Mouse (Mus musculus): ENCODE data around the gene Slc9a9.
"Not testable (repeated sequence)": the region's sequence is repeated elsewhere in the genome, so short reads cannot be mapped to it uniquely, and the experiment has no call there.

The Slc9a9 gene

GRCm38 (mm10) chr9:94669791-94670577 lies at the start of gene Slc9a9:
Gene Slc9a9, plus strand, starts transcription at chr9:94669909.
- peak; percentile 14 for DNase-seq (ENCODE audit: low read depth)

DNA sequence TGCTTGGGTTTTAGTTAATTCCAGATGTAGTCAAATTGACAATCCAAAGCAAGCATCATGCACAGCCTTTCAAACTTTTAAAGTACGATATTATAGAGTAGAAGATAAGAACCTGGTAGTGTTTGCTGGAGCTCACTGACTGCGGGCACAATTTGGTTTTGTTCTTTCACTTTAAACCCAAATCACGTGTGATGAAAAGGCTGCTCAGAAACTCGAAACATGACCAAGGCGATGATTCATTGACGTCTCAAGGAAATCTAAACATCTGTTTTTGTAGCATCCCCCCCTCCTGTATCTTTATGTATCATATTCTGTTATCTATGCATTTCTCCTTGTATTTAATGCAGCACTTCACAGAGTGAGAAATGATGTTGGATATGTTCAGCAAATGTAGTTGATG lies 49.4 kb upstream of the Slc9a9 start:
- no peak for DNase-seq (ENCODE audit: low read depth)

- no peak for DNase-seq (ENCODE audit: low read depth)
These were observed 48.9 kb upstream of the Slc9a9 start for GRCm38 (mm10) chr9:94620846-94621245.

GRCm38 (mm10) chr9:94621902-94622301 lies 47.8 kb upstream of the Slc9a9 start:
- no peak for DNase-seq (ENCODE audit: low read depth)

DNA sequence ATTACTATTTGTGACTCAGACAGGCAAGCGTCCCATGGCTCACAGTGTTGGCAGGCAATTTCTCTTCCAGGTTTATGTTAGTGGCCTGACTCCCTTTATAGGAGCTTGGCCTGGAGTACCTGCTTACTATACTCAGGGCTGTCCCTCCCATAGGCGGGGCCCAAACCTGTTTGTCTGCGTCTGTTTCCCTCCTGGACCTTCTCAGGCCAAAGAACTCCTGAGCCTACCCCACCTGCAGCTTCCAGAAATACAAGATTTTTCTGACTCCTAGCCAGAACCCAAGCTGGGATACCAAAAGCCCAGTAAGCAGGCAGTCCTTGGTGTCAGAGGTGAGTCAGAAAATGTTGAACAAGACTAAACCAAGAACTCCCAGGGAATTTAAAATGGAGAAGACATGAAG lies 43.0 kb upstream of the Slc9a9 start:
- DNase-seq (ENCODE audit: low read depth) = no peak

- no peak for DNase-seq (ENCODE audit: low read depth)
These were observed 40.8 kb upstream of the Slc9a9 start for GRCm38 (mm10) chr9:94628948-94629347.

- DNase-seq (ENCODE audit: low read depth) = not testable (repeated sequence)
These were observed 35.4 kb upstream of the Slc9a9 start for GRCm38 (mm10) chr9:94634275-94634674.

DNA sequence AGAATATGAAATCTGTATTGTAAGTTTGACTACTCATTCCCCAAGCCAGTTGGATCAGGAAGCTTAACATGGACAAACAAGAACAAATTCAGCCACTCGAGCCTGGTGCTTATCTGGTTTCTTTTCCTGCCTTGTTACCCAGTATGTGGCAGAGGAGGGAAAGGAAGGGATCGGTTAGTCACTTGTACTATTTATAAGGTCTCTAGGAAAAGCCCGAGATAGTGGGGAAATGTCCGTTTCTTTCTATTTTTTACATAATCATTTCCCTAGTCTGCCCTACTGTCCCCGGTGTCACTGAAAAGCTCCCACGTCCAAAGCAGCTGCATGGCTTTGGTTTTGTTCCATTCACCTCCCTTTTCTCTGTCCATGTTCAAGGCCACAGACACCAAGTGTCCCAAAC lies 24.1 kb upstream of the Slc9a9 start:
- no peak for DNase-seq (ENCODE audit: low read depth)

- DNase-seq (ENCODE audit: low read depth) = no peak
These were observed 22.3 kb upstream of the Slc9a9 start for GRCm38 (mm10) chr9:94647425-94647824.

DNA sequence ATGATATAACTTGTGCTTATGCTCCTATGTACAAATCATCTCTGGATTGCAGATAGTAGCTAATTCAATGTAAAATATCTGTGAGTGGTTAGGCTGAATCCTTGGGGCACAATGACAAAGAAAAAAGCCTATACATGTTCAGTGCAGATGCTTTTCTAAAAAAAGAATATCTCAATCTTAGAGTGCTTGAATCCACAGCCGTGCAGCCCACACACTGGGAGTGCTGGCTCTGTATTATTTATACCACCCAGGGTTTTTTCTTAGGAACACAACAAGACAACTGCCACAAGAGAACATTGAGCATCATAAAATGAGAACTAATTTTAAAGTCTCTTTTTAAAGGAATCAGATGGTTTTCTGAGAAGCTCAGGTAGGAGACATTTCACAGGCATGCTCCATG lies 19.7 kb upstream of the Slc9a9 start:
- no peak for DNase-seq (ENCODE audit: low read depth)

DNA sequence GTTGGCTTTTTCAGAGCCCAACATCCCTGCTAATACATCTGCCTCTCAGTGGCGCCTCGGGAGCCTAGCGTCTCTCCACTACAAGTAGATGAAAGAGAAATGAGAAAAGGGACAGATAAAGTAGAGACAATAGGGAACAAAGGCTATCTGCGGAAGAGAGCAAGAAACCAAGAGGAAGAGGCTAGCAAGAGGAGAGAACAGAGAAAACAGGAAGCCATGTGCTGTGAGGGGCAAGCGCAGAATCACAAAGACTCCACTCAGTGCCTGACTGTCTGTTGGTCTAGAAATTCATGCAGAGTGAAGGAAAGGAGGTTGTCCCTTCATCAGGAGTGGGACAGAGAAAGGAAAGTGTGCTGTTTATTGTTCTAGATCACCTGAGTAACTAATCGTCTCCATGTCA lies 16.5 kb upstream of the Slc9a9 start:
- DNase-seq (ENCODE audit: low read depth) = no peak

GRCm38 (mm10) chr9:94653827-94654226 lies 15.9 kb upstream of the Slc9a9 start:
- DNase-seq (ENCODE audit: low read depth) = no peak

DNA sequence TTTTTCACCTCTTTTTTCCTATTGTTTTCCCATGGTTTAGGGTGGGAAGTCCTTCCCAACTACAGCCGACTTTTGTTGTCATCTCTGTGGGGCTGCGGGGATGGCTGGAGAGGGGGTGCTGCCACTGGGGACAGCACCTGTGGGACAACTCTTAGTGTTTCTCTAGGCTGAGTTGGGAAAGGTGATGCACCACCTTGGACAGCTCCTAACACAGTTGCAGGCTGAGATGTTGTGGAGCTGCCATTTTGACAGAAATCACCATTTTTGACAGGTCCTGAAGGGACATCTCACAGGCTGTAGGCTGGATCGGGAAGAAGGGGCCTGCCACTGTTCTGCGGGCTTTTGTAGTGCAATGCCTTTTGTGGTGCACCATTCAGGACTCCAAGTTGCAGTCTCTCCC lies 13.4 kb upstream of the Slc9a9 start:
- no peak for DNase-seq (ENCODE audit: low read depth)

- DNase-seq (ENCODE audit: low read depth) = no peak
These were observed 10.1 kb upstream of the Slc9a9 start for GRCm38 (mm10) chr9:94659401-94660152.

GRCm38 (mm10) chr9:94661768-94662167 lies 7.9 kb upstream of the Slc9a9 start:
- DNase-seq (ENCODE audit: low read depth) = no peak

GRCm38 (mm10) chr9:94665248-94665647 lies 4.5 kb upstream of the Slc9a9 start:
- DNase-seq (ENCODE audit: low read depth) = no peak

- DNase-seq (ENCODE audit: low read depth) = peak; percentile 74
These were observed 1.1 kb upstream of the Slc9a9 start for GRCm38 (mm10) chr9:94668589-94668988.

- DNase-seq (ENCODE audit: low read depth) = no peak
These were observed 995 bp downstream of the Slc9a9 start for GRCm38 (mm10) chr9:94670704-94671103.

DNA sequence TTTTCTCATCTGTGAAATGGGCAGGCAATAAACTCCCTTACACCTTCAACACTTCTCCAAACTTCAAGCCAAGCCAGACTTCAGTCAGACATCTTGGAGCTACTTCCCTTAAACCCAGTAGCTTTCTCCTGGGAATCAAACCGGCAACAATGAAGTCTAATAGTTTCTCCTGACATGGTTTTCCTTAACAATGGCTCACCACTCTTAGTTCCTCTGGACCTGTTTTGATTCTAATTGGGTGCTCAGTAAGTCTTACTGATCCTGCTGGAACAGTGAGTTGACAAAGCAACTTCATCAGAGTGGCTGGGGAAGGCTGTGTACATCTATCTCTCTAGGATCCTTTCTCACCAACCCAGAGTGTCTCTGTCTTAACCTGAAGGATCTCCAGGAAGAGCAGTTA lies 5.0 kb downstream of the Slc9a9 start:
- no peak for DNase-seq (ENCODE audit: low read depth)

GRCm38 (mm10) chr9:94678021-94678655 lies 8.4 kb downstream of the Slc9a9 start:
- no peak for DNase-seq (ENCODE audit: low read depth)

GRCm38 (mm10) chr9:94680468-94681094 lies 10.9 kb downstream of the Slc9a9 start:
- no peak for DNase-seq (ENCODE audit: low read depth)

DNA sequence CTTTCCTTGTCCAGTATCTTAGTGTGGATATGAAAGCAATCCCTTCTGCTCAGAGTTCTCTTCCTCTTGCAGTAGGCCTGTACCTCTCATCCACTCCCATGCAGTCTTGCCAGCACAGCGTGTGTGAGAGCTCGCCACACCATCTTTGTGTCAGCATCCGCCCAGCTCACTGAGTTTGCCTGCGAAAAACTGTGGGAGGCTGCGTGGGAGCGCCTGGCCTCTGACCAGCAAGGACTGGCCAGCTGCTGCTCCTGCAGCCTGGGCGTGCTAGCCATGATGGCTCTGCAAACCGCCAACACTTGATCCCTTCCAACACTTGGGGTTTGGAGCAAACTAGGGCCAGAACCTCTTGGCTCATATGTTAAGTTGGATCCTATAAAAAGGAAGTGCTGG lies 11.4 kb downstream of the Slc9a9 start:
- no peak for DNase-seq (ENCODE audit: low read depth)

DNA sequence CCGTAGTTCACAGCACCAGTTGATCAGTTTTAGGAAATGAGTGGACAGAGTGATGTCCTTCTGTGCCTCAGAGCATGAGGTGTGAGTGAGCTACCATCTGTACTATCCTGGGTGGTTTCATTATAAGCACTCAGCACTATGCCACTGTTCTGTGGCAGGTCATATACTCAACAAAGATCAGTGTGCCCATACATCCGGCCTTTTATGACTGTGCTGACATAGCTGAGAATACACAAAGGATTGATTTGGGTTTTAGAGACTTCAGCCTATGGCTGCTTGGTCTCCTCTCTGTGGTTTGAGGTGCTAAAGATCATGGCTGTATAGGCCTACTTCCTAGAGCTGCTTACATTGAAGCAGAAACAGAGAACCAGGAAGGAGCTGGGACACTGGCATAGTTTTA lies 12.6 kb downstream of the Slc9a9 start:
- no peak for DNase-seq (ENCODE audit: low read depth)

Data from NIH3T3 (cell line).